Mouse (Mus musculus) megakaryocyte, embryonic 14.5 days (primary cell): ENCODE measurements around the gene Rps19. TPM values are rescaled to one million over a fixed set of nuclear protein-coding genes. Genes with fewer than 3 reads are reported as not detected.
"Not testable (repeated sequence)": the region's sequence is repeated elsewhere in the genome, so short reads cannot be mapped to it uniquely, and the experiment has no call there.

Experiments used
- H3K27me3 ChIP-seq: replicated peaks from 2 replicates; pipeline ENCODE3; 2012; ENCODE audit warnings: inconsistent platforms
- H3K36me3 ChIP-seq: replicated peaks from 2 replicates; pipeline ENCODE3; 2012; ENCODE audit warnings: low read length, inconsistent platforms, mixed read lengths
- H3K4me1 ChIP-seq: 2 replicates; pipeline ENCODE4 v1.6.1; 2012; ENCODE audit warnings: inconsistent platforms
- H3K4me3 ChIP-seq: replicated peaks from 2 replicates; pipeline ENCODE3; 2012; ENCODE audit warnings: moderate library complexity, mild to moderate bottlenecking, inconsistent platforms
- H3K9me3 ChIP-seq: 2 replicates; pipeline ENCODE4 v1.6.1; 2012; ENCODE audit warnings: inconsistent platforms
- FLI1 ChIP-seq: IDR thresholded peaks from 2 replicates; pipeline ENCODE4 v1.6.1; 2012; ENCODE audit warnings: low read length, inconsistent platforms, mixed read lengths
- GATA1 ChIP-seq: IDR thresholded peaks from 3 replicates; pipeline ENCODE4 v1.6.1; 2012; ENCODE audit warnings: mixed read lengths, low read length, inconsistent platforms, borderline replicate concordance
- polyA plus RNA-seq: library from polyadenylated mRNA; stranded (reverse); fragments of >175 nt; gene quantifications from 2 replicates; pipeline ENCODE4 v1.2.3, GENCODE M21; 2012; ENCODE audit warnings: low replicate concordance; ENCODE audit not compliant: insufficient read depth

Rps19 gene
- polyA plus RNA-seq: 171 and 2,463 TPM in 2 replicates

DNA sequence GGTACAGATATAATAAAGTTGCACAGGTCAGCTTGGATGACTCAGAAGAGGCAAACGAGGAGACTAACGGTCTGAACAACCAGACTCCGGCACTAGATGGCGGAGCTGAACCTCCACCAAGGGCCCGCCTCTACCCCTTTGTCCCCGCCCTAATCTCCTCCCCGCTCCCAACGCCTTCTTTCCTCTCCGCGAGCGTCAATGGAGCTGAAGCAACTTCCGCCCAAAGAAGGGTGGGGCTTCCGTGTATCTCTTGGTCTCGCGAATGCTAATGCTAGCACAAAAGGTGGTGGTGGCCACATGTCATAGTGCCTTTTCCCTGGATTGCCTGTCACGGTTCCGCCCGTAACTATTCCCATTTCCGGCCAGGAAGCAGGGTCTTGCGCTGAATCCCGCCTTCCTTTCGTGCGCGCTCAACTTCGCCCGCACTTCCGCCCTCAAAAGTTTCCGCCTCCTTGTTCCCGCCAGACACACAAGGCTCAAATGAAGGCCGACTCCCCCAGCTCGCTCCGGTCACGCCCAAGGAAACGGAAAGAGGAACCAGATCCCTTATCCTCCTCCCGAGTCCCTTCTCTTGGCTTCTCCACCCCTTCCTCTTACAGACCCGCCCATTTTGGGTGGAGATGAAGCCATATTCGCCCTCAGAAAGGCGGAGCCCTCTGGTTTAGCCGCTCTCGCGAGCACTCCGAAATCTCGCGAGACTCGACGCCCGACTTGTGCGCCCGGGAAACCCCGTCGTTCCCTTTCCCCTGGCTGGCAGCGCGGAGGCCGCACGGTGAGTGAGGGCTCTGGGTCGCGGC is at the start of gene Rps19:
TSS of gene Rps19 (plus strand) at position 476 of the 797 bp plus-strand sequence.
- H3K4me1 ChIP-seq: peaks cover 39% of the 10 kb centered on the region
- TF ChIP-seq GATA1 (no peak), FLI1 (peak; percentile 88)

DNA sequence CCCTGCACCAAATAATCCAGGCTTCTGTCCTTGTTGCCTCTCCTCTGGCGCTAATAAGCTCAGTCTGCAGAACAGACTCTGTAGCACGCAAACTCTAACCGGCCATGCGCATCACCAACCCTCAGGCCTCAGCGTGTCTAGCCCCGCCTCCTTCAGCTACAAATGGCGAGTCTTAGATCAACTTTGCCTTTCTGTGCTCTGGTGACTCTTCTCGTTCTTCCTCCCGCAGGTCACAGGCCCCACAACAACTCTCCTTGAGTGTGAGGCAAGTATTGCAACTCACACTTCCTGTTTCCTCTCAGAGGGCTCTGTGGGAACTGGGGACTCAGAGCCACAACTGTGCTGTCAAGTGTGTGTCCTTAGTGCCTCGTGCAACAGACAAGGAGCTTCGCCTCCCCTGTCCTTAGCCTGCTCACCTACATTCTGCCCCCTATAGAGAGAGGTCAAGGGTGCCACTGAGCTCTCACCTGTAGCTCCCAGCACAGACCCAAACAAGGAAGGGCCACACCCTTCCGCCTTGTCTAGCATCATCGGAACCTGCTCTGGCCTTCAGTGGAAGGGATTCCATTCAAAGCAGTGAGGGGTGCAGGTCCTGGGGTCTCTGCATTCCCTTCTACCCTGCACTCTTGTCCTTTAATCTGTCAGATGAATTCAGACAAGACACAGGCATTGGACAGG is 45.3 kb upstream of the Rps19 start:
- H3K4me3 ChIP-seq, H3K36me3 ChIP-seq, H3K27me3 ChIP-seq, H3K9me3 ChIP-seq: not testable (repeated sequence)
- H3K4me1 ChIP-seq: peaks cover 36% of the 10 kb centered on the region

More for the DNA sequence above, at the start of gene Rps19:
- peaks cover 5% of the 10 kb centered on the region for H3K27me3 ChIP-seq
- H3K4me3 ChIP-seq: peak within 1 kb of the TSS; percentile 100
- no peaks in the 10 kb centered on the region for H3K9me3 ChIP-seq
- peaks cover 37% of the 10 kb centered on the region for H3K36me3 ChIP-seq

DNA sequence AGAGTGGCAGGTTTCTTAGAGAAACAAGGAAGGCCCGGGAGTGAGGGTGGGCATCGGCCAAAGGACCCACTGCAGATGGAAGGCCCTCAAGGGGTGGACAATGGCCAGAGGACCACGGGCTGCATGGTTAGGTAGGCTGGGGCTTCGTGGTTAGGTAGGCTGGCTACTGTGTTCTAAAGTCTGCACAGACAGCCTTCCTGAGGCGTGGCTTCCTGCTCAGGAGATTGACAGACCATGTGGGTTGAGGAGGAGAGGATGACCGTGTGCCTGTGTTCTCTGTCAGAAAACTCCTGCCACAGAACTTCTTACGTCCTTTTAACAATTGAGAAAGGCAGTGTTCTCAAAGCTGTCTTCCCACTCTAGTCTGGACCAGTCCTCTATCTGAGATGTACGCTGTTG is 44.8 kb upstream of the Rps19 start:
- TF ChIP-seq GATA1 (no peak), FLI1 (no peak)
- H3K27me3 ChIP-seq: no peaks in the 10 kb centered on the region
- no peaks in the 10 kb centered on the region for H3K9me3 ChIP-seq
- H3K4me3 ChIP-seq: peak overlapping the region; percentile 42
- peaks cover 36% of the 10 kb centered on the region for H3K4me1 ChIP-seq
- no peaks in the 10 kb centered on the region for H3K36me3 ChIP-seq

DNA sequence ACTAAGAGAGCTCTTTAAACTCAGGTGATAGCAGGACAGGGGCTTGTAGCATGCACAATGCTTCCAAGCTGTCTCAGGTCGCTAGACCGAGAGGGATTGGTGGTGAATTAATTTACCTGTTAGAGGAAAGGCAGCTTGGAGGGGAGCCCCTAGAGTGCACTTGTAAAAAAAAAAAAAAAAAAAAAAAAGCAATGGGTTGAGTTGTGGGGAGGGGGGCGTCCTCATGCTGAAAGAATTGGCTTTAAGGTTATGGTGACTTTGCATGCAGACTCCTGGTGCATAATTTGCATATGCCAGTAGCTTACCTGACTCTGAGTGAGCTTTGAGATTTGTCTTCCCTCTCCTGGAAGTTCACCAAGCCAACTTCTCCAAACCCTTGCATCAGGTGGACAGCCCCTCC is 43.8 kb upstream of the Rps19 start:
- TF ChIP-seq GATA1: no peak
- no peak for TF ChIP-seq FLI1
- Histone ChIP-seq H3K4me1 (peaks cover 39% of the 10 kb centered on the region), H3K4me3 (no peak overlapping the region), H3K9me3 (no peaks in the 10 kb centered on the region), H3K27me3 (no peaks in the 10 kb centered on the region), H3K36me3 (no peaks in the 10 kb centered on the region)

DNA sequence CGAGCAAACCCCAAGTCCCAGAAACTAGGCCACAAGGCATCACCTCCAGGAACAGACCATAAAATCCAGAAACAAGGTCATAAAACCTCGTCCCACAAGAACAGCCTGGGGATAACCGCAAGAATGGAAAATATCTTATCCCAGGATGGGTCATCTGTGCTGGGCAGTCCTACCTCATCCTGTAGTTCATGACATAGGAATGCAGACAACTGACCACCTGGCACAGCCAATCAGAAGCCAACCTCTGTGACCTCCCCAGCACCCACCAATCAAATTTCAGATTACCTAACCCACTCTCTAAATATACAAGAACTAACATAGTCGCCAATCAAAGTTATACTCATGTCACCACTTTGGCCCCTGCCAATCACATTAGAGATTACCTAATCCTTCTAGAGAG is 43.2 kb upstream of the Rps19 start:
- Histone ChIP-seq H3K4me1 (peaks cover 45% of the 10 kb centered on the region), H3K4me3 (no peak overlapping the region), H3K9me3 (no peaks in the 10 kb centered on the region), H3K36me3 (no peaks in the 10 kb centered on the region), H3K27me3 (no peaks in the 10 kb centered on the region)
- TF ChIP-seq GATA1 (no peak), FLI1 (no peak)

DNA sequence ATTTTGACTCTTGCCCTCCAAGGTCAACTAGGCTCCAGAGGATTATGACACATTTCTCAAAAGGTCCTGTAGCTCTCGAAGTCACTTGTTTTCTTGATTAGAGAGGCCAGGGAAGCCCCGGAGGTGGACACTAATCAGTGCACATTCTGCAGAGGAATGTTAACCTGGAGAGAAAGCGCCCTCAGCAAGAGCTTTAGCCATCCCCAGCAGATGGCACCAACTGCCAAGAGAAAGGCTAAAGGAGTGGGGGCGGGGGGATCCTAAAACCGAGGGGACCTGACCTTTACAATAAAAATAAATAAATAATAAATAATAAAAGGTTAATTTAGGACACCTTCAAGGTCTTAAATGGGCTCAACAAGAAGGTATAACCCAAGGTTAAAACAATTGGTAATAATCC is 40.0 kb upstream of the Rps19 start:
- no peaks in the 10 kb centered on the region for H3K9me3 ChIP-seq
- H3K36me3 ChIP-seq: no peaks in the 10 kb centered on the region
- H3K27me3 ChIP-seq: no peaks in the 10 kb centered on the region
- H3K4me1 ChIP-seq: peaks cover 34% of the 10 kb centered on the region
- no peak overlapping the region for H3K4me3 ChIP-seq
- TF ChIP-seq GATA1 (no peak), FLI1 (no peak)

DNA sequence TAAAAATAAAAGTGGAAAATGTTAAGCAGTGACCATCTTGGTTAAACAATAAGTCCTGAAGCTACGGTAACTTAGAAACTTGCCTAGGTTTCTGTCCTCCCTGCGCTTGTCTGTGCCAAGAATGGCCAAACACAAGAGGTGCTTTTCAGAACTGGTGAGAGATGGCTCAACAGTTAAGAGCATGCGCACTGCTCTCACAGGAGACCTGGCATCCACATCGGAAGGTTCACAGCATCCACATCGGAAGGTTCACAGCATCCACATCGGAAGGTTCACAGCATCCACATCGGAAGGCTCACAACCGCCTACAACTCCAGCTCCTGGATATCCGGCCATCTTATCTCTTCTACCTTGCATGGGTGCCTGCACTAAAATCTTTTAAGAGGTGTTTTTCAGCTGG is 39.0 kb upstream of the Rps19 start:
- H3K27me3 ChIP-seq: no peaks in the 10 kb centered on the region
- no peak overlapping the region for H3K4me3 ChIP-seq
- no peaks in the 10 kb centered on the region for H3K9me3 ChIP-seq
- H3K36me3 ChIP-seq: no peaks in the 10 kb centered on the region
- TF ChIP-seq GATA1: no peak
- no peak for TF ChIP-seq FLI1
- peaks cover 32% of the 10 kb centered on the region for H3K4me1 ChIP-seq

DNA sequence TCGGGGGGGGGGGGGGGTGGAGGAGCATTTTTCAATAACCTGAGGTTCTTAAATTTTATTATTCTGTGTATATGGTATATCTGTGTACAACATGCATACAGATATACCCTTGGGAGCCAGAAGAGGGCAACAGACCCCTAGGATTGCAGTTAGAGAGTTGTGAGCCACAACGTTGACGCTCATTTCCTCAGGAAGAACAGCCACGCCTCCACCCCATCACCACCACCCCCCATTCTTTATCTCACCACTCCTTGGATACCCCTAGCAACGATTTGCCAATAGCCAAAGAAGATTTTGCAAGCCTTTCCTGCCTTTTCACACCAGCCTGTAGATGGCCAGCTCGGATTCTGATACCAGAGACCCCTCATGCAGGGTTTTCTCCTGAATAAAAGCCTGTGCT is 38.5 kb upstream of the Rps19 start:
- no peak for TF ChIP-seq FLI1
- TF ChIP-seq GATA1: no peak

DNA sequence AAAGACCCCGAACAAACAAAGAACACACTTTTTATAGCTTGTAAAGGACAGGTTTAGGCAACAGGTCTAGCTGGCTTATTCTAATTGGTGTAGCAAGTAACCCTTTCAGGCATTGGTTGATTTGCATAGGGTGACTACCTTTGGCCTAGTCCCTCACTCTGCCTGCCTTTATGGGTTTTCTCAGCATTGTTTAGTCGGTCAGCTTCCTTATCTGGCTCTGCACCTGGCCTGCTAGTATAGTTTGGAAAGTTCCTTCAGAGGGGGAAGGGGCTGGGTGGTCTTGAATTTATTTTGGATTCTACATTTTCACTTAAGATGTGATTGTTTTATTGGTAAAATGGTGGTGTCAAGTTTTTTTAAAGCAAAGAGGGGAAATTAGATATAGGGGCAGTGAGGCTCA is 37.6 kb upstream of the Rps19 start:
- H3K36me3 ChIP-seq, H3K9me3 ChIP-seq, H3K4me3 ChIP-seq, H3K27me3 ChIP-seq: not testable (repeated sequence)
- H3K4me1 ChIP-seq: peaks cover 45% of the 10 kb centered on the region

More for the DNA sequence above, 38.5 kb upstream of the Rps19 start:
- no peaks in the 10 kb centered on the region for H3K9me3 ChIP-seq
- peaks cover 37% of the 10 kb centered on the region for H3K4me1 ChIP-seq
- H3K4me3 ChIP-seq: peak overlapping the region; percentile 69
- H3K36me3 ChIP-seq: no peaks in the 10 kb centered on the region
- no peaks in the 10 kb centered on the region for H3K27me3 ChIP-seq

DNA sequence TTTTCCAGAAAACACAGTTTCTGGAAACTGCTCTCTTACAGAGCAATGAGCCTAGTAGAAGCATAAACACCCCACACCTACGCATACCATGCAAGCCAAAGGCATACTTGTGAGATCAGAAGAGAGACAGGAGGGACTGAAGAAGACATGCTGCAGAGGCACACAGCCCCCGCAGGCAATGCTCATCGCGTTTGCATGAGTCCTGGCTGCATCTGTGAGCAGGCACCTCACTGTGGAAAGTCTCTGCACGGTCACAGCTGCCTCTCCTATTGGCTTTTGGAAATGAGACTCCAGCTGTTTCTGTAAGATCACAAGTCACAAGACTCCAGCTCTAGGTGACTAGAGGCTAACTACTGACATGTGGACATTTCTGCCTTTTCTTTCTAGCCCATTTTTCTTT is 34.0 kb upstream of the Rps19 start:
- Histone ChIP-seq H3K9me3 (no peaks in the 10 kb centered on the region), H3K36me3 (no peaks in the 10 kb centered on the region), H3K27me3 (no peaks in the 10 kb centered on the region), H3K4me1 (peaks cover 75% of the 10 kb centered on the region), H3K4me3 (peak overlapping the region; percentile 66)
- no peak for TF ChIP-seq FLI1
- TF ChIP-seq GATA1: no peak
